Mouse (Mus musculus) frontal cortex, postnatal 14 days (tissue): ENCODE results near the gene Cic.
A peak's percentile ranks its signal among the peaks of the same experiment; 100 is the strongest.

Source experiments
- DNase-seq, 2 experiments: peaks; one replicate each; pipeline ENCODE4 v3.0.0; 2022; ENCODE audit warnings: low spot score in 2 of 2

Gene Cic

DNA sequence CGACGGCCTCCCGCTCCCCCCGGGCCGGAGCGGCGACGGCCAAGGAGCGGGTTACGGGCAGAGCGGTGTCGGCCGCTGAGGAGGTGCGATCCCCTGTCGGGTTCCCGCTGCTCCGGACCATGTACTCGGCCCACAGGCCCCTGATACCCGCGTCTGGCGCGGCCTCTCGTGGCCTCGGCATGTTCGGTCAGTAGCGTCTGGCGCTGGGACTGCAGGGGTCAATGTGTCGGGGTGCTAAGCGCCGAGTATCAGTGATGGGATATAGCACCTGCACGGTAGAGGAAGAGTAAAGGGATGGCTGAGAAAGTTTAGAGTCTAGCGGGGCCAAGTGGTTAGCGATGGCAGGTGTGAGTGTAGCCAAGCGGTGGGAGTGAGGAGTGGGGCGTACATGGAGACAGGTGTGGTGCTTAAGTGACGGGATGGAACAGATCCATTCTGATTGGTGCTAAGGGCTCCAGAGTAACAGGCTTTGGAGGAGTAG, 15.3 kb downstream of the Cic start:
- DNase-seq, result no peak

DNA sequence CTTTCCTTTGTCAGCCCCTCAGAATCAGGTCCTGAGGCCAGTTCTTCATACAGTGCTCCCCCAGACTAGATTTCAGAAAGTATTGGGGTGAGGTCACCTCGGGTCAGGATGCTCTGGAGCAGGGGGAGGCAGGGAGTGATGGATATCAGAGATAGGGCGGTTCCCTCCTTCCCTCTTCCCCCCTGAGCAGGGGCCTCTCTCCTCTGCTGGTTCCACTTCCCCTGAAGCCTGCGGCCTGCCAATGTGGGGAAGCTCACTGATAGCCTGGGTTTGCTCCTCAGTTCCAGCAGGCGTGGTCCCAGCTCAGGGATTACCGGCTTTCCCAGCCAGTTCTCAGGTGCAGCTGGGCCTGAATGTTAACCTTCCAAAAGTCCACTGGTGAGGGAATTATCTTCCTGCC, 16.1 kb downstream of the Cic start:
- no peak for DNase-seq

DNA sequence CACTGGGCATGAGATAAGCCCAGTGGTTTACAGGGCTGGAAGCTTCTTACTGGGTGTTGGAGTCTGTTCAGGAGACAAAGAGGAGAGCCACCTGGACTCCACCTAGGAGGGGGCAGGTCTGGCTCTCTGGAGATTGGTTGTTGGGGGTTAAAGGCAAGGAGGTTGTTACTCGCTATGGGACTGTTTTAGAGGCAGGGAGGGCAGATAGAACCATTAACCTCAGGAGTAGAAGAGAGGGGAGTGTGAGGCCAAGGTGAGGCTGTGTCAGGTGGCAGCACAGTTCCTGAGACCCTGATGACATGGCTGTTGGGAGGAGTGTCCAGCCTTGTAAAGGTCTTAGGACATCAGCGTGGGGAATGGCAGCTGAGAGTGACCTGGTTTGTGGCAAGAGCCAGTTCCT, 16.7 kb downstream of the Cic start:
- no peak for DNase-seq

DNA sequence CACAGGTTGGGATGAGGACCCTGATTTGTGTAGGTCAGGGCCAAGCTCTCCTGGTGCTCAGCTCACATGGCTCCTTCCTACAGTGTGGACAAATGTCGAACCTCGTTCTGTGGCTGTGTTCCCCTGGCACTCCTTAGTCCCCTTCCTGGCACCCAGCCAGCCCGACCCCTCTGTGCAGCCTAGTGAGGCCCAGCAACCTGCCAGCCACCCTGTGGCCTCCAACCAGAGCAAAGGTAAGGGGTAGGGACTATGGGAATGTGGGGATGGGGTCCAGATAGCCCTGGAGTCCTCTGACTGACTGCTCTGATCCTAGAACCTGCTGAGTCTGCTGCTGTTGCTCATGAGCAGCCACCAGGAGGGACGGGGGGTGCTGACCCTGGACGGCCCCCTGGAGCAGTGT, 17.3 kb downstream of the Cic start:
- DNase-seq, result no peak

DNA sequence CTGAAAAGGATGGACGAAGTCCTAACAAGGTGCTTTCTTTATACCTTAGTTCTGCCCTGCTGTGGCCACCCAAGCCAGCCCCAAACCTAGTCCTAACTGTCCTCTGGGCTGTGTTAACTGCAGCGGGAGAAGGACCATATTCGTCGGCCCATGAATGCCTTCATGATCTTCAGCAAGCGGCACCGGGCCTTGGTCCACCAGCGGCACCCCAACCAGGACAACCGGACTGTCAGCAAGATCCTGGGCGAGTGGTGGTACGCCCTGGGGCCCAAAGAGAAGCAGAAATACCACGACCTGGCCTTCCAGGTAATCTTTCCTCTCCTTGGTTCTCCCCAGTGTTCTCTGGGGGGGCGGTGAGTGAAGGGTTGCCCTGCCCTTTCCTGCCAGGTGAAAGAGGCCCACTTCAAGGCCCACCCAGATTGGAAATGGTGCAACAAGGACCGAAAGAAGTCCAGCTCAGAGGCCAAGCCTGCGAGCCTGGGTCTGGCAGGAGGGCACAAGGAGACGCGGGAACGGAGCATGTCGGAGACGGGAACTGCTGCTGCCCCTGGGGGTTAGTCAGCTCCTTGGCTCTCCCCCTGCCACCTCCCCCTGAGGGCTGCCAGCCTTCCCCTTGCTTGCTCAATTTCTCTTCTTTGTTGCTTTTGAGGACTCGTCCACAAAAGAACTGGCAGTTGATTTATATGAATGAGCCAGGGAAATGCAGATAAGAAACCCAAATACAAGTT, 18.2 kb downstream of the Cic start:
- DNase-seq, result no peak

DNA sequence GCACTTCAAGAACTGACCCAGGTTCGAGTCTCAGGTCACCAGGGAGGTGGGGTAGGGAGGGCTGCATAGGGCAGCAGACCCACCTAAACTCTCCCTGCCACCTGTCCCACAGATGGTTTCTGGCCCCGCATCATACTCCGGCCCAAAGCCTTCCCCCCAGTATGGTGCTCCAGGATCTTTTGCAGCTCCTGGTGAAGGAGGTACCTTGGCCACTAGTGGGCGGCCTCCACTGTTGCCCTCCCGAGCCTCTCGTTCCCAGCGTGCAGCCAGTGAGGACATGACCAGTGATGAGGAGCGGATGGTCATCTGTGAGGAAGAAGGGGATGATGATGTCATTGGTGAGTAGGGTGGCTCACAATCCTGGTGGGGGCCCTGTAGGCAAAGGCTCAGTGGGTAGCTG, 19.5 kb downstream of the Cic start:
- DNase-seq, result no peak

DNA sequence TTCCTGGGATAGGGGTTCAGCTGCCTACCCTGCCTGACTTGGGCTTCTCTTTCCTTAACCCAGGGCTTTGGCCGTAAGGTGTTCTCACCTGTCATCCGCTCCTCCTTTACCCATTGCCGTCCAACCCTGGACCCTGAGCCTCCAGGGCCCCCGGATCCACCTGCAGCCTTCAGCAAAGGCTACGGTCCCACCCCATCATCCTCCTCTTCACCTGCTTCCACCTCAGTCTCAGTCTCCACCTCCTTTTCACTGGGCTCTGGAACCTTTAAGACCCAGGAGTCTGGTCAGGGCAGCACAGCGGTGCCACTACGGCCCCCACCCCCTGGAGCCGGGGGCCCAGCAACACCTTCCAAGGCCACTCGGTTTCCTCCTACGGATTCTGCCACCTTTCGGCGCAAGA, 20.5 kb downstream of the Cic start:
- no peak for DNase-seq

DNA sequence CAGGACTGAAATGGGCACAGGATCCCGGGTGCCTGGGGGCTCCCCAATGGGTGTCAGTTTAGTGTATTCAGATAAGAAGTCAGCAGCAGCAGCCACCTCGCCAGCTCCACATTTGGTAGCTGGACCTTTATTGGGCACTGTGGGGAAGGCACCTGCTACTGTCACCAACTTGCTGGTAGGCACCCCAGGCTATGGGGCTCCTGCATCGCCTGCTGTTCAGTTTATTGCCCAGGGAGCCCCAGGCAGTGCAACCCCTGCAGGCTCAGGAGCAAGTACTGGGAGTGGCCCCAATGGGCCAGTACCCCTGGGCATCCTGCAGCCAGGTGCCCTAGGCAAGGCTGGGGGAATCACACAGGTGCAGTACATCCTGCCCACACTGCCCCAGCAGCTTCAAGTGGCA, 21.2 kb downstream of the Cic start:
- DNase-seq, result no peak

DNA sequence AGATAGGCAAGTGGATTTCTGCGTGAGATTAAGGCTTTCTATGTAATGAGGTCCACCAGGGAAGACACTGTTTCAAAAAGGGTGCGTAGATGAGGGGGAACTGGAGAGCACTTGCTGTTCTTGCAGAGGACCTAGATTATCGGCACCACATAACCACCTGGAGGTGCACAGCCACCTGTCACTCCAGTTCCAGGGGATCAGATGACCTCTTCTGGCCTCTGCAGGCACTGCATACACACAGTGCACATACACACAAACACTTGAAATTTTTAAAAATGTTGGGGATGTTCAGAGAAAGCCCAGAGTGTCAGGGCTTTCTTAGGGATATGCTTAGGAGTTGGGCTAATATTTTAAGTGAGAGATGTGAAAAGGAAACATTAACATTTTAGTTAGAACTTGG, 22.4 kb downstream of the Cic start:
- DNase-seq, result no peak

DNA sequence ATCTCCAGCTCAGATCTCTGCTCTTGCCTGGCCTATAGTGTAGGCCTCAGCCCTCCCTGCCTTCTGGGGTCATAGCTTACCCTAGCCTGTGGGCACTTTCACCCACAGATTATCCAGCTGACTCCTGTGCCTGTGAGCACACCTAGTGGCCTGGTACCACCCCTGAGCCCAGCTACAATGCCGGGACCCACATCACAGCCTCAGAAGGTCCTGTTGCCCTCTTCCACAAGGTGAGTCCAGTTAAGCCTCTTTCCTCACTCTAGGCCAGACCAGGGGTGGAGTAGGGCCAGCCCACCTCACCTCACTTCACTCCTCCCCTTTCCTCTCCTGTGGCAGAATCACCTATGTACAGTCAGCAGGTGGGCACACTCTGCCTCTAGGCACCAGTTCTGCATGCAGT, 23.0 kb downstream of the Cic start:
- no peak for DNase-seq

DNA sequence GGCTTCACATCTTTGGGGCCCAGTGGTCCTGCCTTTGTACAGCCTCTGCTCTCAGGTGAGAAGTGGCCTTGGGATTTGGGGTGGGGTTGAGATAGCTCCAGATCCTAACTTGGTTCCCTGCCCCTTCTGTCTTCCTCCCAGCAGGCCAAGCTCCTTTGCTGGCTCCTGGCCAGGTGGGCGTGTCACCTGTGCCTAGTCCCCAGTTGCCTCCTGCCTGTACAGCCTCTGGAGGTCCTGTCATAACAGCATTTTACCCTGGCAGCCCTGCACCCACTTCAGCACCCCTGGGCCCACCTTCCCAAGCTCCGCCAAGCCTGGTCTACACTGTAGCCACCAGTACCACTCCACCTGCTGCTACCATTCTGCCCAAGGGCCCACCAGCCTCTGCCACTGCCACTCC, 23.4 kb downstream of the Cic start:
- no peak for DNase-seq

DNA sequence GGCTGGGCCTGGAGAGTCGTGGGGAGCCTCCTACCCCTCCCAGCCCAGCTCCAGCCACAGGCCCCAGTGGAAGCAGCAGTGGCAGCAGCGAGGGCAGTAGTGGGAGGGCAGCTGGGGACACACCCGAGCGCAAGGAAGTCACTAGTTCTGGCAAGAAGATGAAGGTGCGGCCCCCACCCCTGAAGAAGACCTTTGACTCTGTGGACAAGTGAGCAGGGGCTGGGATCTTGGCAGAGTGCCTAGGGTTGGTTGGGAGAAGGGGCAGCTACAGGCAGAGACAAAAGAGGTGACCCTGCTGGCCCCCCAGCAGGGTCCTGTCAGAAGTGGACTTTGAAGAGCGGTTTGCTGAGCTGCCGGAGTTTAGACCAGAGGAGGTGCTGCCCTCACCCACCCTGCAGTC, 24.6 kb downstream of the Cic start:
- no peak for DNase-seq

DNA sequence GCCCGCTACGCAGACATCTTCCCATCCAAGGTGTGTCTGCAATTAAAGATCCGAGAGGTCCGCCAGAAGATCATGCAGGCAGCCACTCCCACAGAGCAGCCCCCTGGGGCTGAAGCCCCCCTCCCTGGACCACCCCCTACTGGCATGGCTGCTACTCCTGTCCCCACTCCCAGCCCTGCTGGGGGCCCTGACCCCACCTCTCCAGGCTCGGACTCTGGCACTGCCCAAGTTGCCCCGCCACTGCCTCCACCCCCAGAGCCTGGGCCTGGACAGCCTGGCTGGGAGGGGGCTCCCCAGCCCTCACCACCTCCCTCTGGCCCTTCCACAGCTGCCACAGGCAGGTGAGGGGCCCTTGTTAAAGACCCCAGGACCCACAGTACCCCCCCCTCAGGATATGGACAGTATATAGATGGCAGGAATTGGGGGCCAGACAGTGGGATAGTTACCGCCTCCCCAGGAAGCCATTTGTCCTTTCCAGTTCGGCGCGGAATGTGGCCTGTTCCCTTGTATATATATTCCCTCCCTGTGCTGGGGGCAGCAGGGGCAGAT, 25.8 kb downstream of the Cic start:
- DNase-seq, result no peak

DNA sequence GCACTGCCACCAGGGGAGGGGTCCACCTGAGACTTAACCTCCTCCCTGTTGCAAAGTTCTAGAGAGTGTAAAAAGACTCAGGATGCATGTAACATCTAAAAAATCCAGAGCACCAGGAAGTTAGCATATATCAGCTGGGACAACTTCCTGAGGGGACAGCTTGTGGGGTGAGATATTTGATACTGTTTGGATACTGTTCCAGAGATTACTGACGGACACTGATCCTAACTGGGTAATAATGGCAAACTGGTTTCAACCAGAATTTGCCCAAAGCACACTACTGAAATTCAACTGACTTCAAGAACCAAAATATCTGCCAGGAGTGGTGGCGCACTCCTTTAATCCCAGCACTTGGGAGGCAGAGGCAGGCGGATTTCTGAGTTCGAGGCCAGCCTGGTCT, 27.0 kb downstream of the Cic start:
- no peak for DNase-seq

DNA sequence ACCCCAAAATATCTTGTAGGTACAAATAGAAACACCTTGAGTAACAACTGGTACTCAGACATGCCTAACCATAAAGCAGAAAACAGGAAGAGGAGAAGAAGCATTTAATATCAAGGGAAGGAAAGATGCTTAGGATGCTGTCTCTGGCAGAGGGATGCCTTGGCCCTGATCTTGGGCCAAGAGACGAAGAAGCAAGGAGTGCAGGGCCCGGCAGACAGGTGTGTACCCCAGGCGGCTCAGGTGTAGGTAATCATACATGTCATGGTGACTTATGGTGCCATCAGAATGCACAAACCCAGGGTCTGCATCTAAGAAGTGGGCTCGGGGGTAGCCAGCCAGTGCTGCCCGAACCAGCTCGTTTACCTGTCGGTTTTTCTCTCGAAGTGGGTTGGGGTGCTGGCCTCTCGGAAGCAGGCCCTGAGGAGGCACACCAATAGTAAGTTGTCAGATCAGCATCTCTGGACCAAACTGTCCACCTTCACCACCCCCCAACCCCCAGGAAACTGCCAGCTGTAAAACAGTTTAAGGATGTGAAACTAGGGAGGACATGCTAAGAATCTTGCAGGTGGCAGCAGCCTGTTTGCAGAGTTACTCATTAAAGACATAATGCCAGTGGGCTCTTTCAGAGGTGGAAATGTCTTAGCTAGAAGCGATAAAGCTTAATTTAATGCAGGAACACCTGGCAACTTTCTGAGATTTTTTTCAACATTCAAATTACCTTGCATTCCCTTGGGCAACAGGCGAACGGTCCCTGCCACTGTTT, 27.6 kb downstream of the Cic start:
- no peak for DNase-seq

DNA sequence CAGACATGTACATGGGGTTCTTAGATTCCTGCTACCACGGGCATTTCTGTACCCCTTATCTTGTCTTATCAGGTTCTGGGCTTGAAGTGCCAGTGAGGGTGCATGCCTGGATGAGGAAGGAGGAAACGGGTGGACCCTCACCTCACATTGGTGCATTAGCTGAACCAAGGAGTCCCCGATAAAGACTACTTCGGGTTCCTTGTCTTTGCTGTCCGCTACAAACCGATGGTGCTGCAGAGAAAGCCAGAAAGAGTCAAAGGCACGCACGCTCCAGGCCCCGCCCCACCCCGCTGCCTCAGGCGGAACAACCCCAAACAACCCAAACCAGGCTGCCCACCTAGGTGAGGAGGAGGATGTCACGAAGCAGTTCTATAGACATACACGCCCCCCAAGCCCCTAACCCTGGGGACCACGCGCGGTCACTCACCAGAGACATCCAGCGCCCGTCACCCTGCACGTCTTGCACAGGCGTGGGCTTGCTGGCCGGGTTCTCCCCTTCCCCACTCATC, 29.5 kb downstream of the Cic start:
- no peak for DNase-seq

DNA sequence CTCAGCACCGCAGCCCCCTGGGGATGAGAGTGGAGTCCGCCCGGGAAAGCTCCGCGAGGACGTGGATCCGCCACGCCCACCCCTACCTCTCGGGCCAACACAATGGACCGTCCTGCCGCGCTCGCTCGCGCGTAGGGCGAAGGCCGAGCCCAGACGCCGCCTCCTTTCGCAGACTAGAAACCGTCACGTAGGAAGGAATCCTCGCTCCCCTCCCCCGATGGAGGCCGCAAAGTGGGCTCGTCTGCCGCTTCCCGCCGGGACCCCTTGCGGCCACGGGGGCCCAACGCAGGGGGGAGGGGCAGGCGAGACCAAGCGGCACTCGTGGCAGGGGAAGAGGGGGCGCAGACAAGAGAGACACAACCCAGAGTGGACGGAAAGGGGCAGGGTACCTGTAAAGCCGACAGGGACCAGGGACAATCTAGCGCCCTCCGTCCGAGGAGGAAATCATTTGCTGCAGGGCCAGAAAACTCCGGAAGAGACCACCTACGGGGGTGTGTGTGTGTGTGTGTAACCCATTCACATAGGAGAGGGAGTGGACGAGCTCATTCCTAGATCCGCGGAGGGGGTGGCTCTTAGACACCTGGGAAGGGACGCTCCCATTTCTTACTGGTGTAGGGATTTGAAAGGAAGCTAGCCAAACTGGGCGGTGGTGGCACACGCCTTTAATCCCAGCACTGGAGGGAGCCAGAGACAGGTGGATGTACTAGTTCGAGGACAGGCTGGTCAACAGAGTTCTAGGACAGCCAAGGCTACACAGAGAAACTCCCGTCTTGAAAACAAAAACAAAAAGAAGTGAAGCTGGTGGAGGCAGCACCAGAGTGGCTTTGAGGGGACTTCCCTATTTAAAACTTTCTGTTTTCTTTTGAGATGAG, 30.2 kb downstream of the Cic start, which contains the start of gene Pafah1b3:
TSS of gene Pafah1b3 (minus strand) at position 533 of the 872 bp plus-strand sequence.
- peak; percentile 77 to 86 for DNase-seq

DNA sequence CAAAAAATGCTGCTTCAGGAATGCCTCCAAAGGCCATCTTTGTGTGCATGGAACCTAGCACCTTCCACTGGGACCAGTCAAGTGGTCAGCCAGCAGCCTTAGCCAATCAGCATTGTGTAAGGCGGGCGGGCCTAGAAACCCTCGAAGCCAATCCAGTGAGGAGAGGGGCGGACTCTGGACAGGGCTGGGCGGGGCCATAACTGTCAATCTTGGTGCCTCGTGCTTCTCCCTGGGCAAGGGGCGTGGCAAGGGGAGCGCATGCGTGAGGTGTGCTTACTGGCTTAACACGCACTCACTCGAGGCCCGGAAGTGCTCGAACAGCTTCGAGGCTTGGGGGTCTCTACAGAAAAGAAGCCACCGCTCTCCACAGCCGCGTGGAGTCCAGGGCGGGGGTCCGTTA, 33.6 kb downstream of the Cic start, which contains the start of gene Prr19:
TSS of gene Prr19 (plus strand) at position 349 of the 400 bp plus-strand sequence.
- no peak for DNase-seq

DNA sequence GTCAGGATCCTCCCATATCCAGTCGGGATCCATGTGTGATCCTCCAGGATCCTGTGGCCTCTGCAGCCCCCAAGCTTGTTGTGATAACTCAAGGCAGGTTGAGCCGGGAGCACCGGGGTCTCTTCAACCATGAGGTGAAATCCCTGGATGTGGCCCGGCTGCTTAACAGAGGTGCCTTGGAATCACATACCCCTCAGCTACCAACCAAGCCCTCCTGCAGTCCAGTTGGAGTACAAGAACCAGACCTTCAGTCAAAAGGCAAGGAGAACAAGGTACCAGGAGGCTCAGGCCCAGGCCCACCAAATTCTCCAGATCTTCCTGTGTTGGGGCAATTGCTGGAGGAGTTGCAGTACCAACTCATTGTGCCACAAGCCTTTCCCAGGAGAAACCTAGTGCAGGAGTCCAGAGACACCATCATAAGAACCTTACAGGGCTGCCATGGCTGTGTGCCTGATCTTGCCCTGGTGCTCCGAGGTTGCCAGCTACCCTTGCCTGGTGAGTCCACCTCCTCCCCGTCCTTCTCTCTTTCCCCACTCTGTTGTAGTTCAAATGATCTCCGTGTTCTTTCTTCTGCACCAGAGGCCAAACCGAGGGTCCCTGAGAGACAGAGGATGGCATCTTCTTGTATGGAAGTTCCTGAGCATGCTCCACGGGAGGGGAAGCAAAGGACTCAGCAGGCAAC, 35.6 kb downstream of the Cic start:
- no peak for DNase-seq

DNA sequence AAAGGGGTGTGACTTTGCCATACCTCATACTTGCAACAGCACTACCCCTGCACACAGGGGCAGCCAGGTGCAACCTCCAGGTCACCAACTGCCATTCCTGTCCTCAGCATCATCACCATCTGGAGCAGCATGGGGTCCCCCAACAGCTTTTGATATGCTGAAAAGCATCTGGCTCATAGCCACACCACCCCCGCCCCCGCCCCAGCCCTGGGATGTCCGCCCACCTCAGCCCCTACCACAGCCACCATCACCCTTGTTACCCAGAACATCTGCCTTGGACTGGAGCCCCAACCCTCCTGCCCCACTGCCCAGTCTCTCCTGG, 36.1 kb downstream of the Cic start:
- no peak for DNase-seq

DNA sequence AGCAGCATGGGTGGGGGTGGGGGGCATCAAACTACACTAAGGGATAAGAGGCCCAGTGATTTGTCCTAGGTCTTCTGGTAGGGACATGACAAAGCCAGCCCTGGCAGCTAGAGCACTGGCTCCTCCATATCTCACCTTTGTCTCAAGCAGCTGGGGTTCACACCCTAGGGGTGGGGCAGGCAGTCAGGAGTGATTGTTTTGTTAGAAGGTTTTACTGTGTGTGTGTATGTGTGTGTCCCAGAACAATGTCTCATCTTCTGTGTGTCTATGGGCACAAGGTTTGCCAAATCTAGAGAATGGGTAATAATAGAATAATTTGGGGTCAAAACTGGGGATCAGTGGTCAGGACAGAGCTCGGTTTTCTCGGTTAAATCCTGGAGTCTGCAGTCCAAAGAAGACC, 38.0 kb downstream of the Cic start:
- no peak for DNase-seq
